Comparison of ENCODE assay signal across 8 mouse cellular contexts in the genomic region with DNA sequence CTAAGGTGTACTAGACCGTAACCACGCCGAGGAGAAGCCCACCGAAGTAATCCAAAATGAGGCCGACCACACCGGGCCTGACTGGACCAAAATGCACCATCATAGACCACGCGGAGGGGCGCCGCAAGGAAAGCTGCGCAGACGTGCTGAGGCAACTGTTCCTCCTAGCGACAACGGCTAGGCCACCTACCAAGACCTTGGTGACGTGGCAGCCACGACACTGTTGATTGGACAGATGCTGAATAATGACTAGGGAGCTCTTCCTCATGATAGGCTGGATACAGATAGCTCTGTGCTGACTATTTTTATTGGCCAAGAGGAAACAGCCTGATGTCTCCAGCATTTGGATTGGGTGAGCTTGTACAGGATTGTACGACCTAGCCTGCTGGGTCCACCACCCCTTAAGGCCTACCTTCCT.
DNase-seq lines count a peak whose midpoint lies in the region; ATAC-seq lines count a peak whose summit lies in the region.

No protein-coding gene starts in this region.

- WGBS in hindbrain, embryonic 12.5 days: 48% methylated on average over 17 of the region's 17 CpGs

- H3K9ac ChIP-seq in hindbrain, embryonic 12.5 days: peak overlapping the region; percentile 69

- H3K27ac ChIP-seq in hindbrain, embryonic 12.5 days: peak overlapping the region; percentile 74

- H3K9me3 ChIP-seq in hindbrain, embryonic 12.5 days (replicated peaks): peaks cover 16% of the 10 kb centered on the region; the same call in 1 of the 2 replicates

- H3K27me3 ChIP-seq in hindbrain, embryonic 12.5 days: no peaks in the 10 kb centered on the region

- peak overlapping the region; percentile 59 for H3K4me2 ChIP-seq in hindbrain, embryonic 12.5 days (replicated peaks)

- peak; percentile 96 for ATAC-seq in hindbrain, embryonic 12.5 days (ENCODE audit: low FRiP score)

- peaks cover 18% of the 10 kb centered on the region for H3K4me1 ChIP-seq in hindbrain, embryonic 12.5 days

- peak overlapping the region; percentile 53 for H3K4me3 ChIP-seq in hindbrain, embryonic 12.5 days

- H3K36me3 ChIP-seq in hindbrain, embryonic 12.5 days: no peaks in the 10 kb centered on the region

- DNase-seq in NIH3T3 (ENCODE audit: low read depth): peak; percentile 94
- DNase-seq in cerebellum, postnatal 10 days: peak; percentile 87 to 91
- peak; percentile 89 to 91 for DNase-seq in frontal cortex, postnatal 10 days (ENCODE audit: low spot score in 2 of 2)
- peak; percentile 90 to 97 for DNase-seq in layer of hippocampus, postnatal 14 days (ENCODE audit: low spot score in 2 of 2)
- DNase-seq in lung, postnatal 14 days: peak; percentile 87
- DNase-seq in retina, adult 2 months (ENCODE audit: low read depth, low spot score): peak; percentile 91
- peak; percentile 84 to 88 for DNase-seq in thymus, postnatal 36 days

Comparison
In these comparisons a context has a peak if more than half of its experiments do, and no peak if none do; other contexts are left out.
1. Peak in every context shown above with its lines: DNase-seq, ATAC-seq, H3K4me3 ChIP-seq and H3K27ac ChIP-seq.